Comparison of ENCODE assay signal across 8 mouse cellular contexts in the genomic region with DNA sequence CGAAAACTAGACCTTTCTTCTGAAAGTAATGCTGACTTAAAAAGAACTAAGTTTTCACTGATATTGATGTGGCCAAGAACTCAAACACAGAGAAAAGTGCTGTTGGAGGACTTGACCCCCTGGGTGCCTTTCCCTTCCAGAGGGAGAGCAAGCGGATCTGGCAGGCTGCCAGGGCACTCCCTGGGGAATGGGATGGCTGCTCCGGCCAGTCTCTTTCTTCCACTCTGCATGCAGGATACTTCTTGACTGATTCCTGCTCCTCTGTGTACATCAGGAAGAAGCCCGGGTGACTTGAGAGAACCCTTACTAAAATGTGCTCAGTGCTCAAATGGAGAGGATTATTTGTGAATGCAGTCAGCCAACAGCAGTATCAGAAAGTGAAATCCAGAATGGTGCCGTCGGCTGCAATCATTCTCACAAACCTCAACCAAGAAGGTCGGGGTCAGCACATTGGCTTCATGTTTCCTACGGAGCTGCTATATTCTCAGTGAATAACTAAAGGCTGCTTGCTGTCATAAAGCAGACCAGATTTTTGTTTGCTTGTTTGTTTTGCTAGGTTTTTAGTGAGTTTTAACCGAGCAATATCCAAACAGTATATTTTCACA.
DNase-seq lines count a peak whose midpoint lies in the region; ATAC-seq and TF ChIP-seq lines count a peak whose summit lies in the region.

No protein-coding gene starts in this region.

- no peaks in the 10 kb centered on the region for H3K27me3 ChIP-seq in midbrain, embryonic 11.5 days (ENCODE audit: control insufficient read depth, insufficient read depth, low read length)
- H3K27me3 ChIP-seq in midbrain, postnatal 0 days (ENCODE audit: insufficient read depth, low read length), result no peaks in the 10 kb centered on the region
- no peaks in the 10 kb centered on the region for H3K27me3 ChIP-seq in heart, embryonic 15.5 days
- H3K27me3 ChIP-seq in limb, embryonic 12.5 days, result no peaks in the 10 kb centered on the region

- peak; percentile 90 for DNase-seq in midbrain, embryonic 11.5 days (ENCODE audit: low spot score, missing footprints)
- no peak for DNase-seq in midbrain, postnatal 0 days (ENCODE audit: low spot score)
- peak; percentile 30 to 34 for DNase-seq in cerebellum, postnatal 36 days
- peak; percentile 64 for DNase-seq in ovary, postnatal 10 days (ENCODE audit: low spot score)
- no peak for DNase-seq in left cerebral cortex, postnatal 36 days (ENCODE audit: low spot score in 2 of 2)
- no peak for DNase-seq in thymus, postnatal 0 days (ENCODE audit: low spot score)

- no peak overlapping the region for H3K4me3 ChIP-seq in midbrain, embryonic 11.5 days (ENCODE audit: low read depth, low read length)
- no peak overlapping the region for H3K4me3 ChIP-seq in midbrain, postnatal 0 days (ENCODE audit: low read depth, low read length)
- H3K4me3 ChIP-seq in heart, embryonic 15.5 days, result 0 out of 2 replicates have a peak overlapping the region, but pooled peaks have one; percentile 4
- H3K4me3 ChIP-seq in limb, embryonic 12.5 days (replicated peaks), result no peak overlapping the region

- 0 out of 2 replicates have a peak, but pooled peaks cover 3% of the 10 kb centered on the region for H3K4me1 ChIP-seq in midbrain, embryonic 11.5 days (ENCODE audit: control insufficient read depth, insufficient read depth, low read length)
- H3K4me1 ChIP-seq in midbrain, postnatal 0 days (ENCODE audit: insufficient read depth, low read length), result no peaks in the 10 kb centered on the region
- peaks cover 57% of the 10 kb centered on the region for H3K4me1 ChIP-seq in heart, embryonic 15.5 days (replicated peaks)
- peaks cover 39% of the 10 kb centered on the region for H3K4me1 ChIP-seq in limb, embryonic 12.5 days (replicated peaks)

- 54% methylated on average over 9 of the region's 9 CpGs for WGBS in midbrain, embryonic 11.5 days
- 35% methylated on average over 9 of the region's 9 CpGs for WGBS in midbrain, postnatal 0 days
- WGBS in heart, embryonic 15.5 days, result 17% methylated on average over 9 of the region's 9 CpGs
- 23% methylated on average over 9 of the region's 9 CpGs for WGBS in limb, embryonic 12.5 days

- H3K36me3 ChIP-seq in midbrain, embryonic 11.5 days (ENCODE audit: control insufficient read depth, insufficient read depth, low read length), result no peaks in the 10 kb centered on the region
- H3K36me3 ChIP-seq in midbrain, postnatal 0 days (ENCODE audit: insufficient read depth, low read length), result no peaks in the 10 kb centered on the region
- peaks cover 3% of the 10 kb centered on the region; the same call in 1 of the 2 replicates for H3K36me3 ChIP-seq in heart, embryonic 15.5 days
- H3K36me3 ChIP-seq in limb, embryonic 12.5 days, result peaks cover 4% of the 10 kb centered on the region; the same call in 1 of the 2 replicates

- no peak for ATAC-seq in midbrain, embryonic 11.5 days (ENCODE audit: low FRiP score)
- ATAC-seq in midbrain, postnatal 0 days (ENCODE audit: low FRiP score), result no peak
- peak; percentile 54; the same call in 1 of the 2 replicates for ATAC-seq in heart, embryonic 15.5 days (replicated peaks; ENCODE audit: insufficient number of reproducible peaks, insufficient read depth, low FRiP score, low read depth)
- ATAC-seq in limb, embryonic 12.5 days (ENCODE audit: insufficient number of reproducible peaks, insufficient read depth, low FRiP score, low TSS enrichment, low read depth), result no peak

- H3K9ac ChIP-seq in midbrain, embryonic 11.5 days (ENCODE audit: low read length), result no peak overlapping the region
- no peak overlapping the region for H3K9ac ChIP-seq in midbrain, postnatal 0 days (replicated peaks; ENCODE audit: low read length, poor library complexity, severe bottlenecking)
- peak overlapping the region; percentile 18; the same call in 1 of the 2 replicates for H3K9ac ChIP-seq in heart, embryonic 15.5 days
- no peak overlapping the region for H3K9ac ChIP-seq in limb, embryonic 12.5 days (replicated peaks)

- no peak overlapping the region for H3K27ac ChIP-seq in midbrain, embryonic 11.5 days (ENCODE audit: low read depth, low read length)
- H3K27ac ChIP-seq in midbrain, postnatal 0 days (ENCODE audit: low read depth, low read length), result no peak overlapping the region
- H3K27ac ChIP-seq in heart, embryonic 15.5 days, result peak overlapping the region; percentile 72
- peak overlapping the region; percentile 64; the same call in 1 of the 2 replicates for H3K27ac ChIP-seq in limb, embryonic 12.5 days

- no peak for TF ChIP-seq CTCF in midbrain, postnatal 0 days (IDR thresholded peaks at IDR 0.05)

- H3K9me3 ChIP-seq in midbrain, embryonic 11.5 days (ENCODE audit: control insufficient read depth, low read length), result no peaks in the 10 kb centered on the region
- no peaks in the 10 kb centered on the region for H3K9me3 ChIP-seq in midbrain, postnatal 0 days (ENCODE audit: low read length)
- H3K9me3 ChIP-seq in heart, embryonic 15.5 days (replicated peaks), result no peaks in the 10 kb centered on the region
- no peaks in the 10 kb centered on the region for H3K9me3 ChIP-seq in limb, embryonic 12.5 days

- intact Hi-C loops in left cerebral cortex, postnatal 36 days (cut with DNase I), result loop anchor here (5.0 kb wide), 1 partner anchor 33 kb away; no protein-coding TSS in a partner anchor

- no peak overlapping the region for H3K4me2 ChIP-seq in midbrain, embryonic 11.5 days
- no peak overlapping the region for H3K4me2 ChIP-seq in midbrain, postnatal 0 days (ENCODE audit: low read depth, low read length, poor library complexity, severe bottlenecking)
- peak overlapping the region; percentile 49 for H3K4me2 ChIP-seq in heart, embryonic 15.5 days
- no peak overlapping the region for H3K4me2 ChIP-seq in limb, embryonic 12.5 days

Comparison
In these comparisons a context has a peak if more than half of its experiments do, and no peak if none do; other contexts are left out.
1. DNase-seq: peak in midbrain, embryonic 11.5 days (single experiment), cerebellum, postnatal 36 days (2 of 2) and ovary, postnatal 10 days (single experiment); none in midbrain, postnatal 0 days (single experiment), left cerebral cortex, postnatal 36 days (0 of 2) and thymus, postnatal 0 days (single experiment).
2. H3K27ac ChIP-seq: peak in heart, embryonic 15.5 days (single experiment) and limb, embryonic 12.5 days (single experiment); none in midbrain, embryonic 11.5 days (single experiment) and midbrain, postnatal 0 days (single experiment).